Mouse (Mus musculus) erythroblast, embryonic 14.5 days (primary cell): ENCODE data around the gene Iqschfp.

Experiments used
- GATA1 ChIP-seq: IDR thresholded peaks from 2 replicates; pipeline ENCODE4 v1.6.1; 2012; ENCODE audit warnings: low read length, inconsistent platforms, mixed read lengths
- TAL1 ChIP-seq: IDR thresholded peaks from 3 replicates; pipeline ENCODE4 v1.6.1; 2012; ENCODE audit warnings: low read length, inconsistent platforms, mixed read lengths

DNA sequence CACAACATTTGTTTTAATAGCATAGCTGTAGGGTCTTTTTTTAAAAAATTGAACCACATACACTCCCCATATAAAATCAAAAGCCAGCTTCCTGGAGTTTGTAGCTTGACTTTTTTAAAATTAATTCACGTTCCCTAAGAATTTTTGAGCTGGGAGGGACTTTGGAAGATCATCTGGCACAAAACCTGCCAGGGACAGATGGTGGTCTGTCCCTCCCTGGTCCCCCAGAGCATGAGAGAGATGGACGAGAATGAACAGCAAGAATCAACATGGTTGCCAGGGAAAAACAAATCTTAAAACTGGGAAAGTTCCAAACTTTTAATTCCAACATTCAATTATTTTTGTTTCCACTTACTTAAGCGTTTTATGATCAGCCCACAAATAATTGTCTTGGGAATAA is 506.7 kb downstream of the Iqschfp start:
- TF ChIP-seq GATA1 (no peak), TAL1 (no peak)
